Comparison of ENCODE assay signal across 27 mouse cellular contexts in the genomic region with DNA sequence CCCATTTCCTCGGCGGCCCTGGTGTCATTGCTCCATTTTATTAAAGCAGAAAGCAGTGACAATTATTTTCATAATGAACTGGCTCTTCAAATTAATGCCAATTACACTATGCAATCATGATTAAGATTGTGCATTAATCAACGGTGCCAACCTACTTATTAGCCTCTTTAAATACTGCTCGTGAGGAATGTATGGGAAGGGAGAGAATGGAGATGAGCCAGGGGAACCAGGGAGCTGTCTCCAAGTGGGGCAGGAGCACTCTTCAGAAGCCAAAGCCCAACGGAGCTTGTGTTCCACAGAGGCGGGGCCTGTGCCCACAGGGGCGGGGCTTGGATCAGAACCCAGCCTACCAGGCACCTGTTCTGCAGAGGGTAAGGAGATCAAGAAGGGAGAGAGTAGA.
DNase-seq lines count a peak whose midpoint lies in the region; ATAC-seq lines count a peak whose summit lies in the region.
"Had no signal": no experiment of that assay in that cellular context is flagged by ENCODE, and none has a peak within 500 bp of the region (broad histone marks: within the 10 kb centered on the region; RNA-seq: fewer than 3 reads in every experiment).

No protein-coding gene starts in this region.

- no peak overlapping the region for H3K4me3 ChIP-seq in forebrain, embryonic 12.5 days (replicated peaks)
- no peak overlapping the region for H3K4me3 ChIP-seq in forebrain, embryonic 11.5 days (ENCODE audit: low read depth, low read length)
- H3K4me3 ChIP-seq in hindbrain, embryonic 16.5 days (ENCODE audit: low read length) = no peak overlapping the region
- no peak overlapping the region for H3K4me3 ChIP-seq in hindbrain, embryonic 12.5 days
- H3K4me3 ChIP-seq: embryonic facial prominence, embryonic 15.5 days; heart, adult 2 months; heart, embryonic 12.5 days; limb, embryonic 12.5 days; liver, embryonic 12.5 days; neural tube, embryonic 15.5 days had no signal

- H3K9me3 ChIP-seq in forebrain, embryonic 12.5 days = no peaks in the 10 kb centered on the region; the same call in 1 of the 2 replicates
- no peaks in the 10 kb centered on the region for H3K9me3 ChIP-seq in forebrain, embryonic 11.5 days (ENCODE audit: control insufficient read depth, low read length)
- no peaks in the 10 kb centered on the region for H3K9me3 ChIP-seq in hindbrain, embryonic 16.5 days (ENCODE audit: control insufficient read depth, low read length)
- no peaks in the 10 kb centered on the region for H3K9me3 ChIP-seq in hindbrain, embryonic 12.5 days (replicated peaks)
- H3K9me3 ChIP-seq: embryonic facial prominence, embryonic 15.5 days; heart, embryonic 12.5 days; limb, embryonic 12.5 days; liver, embryonic 12.5 days; neural tube, embryonic 15.5 days had no signal

- ATAC-seq in forebrain, embryonic 12.5 days (ENCODE audit: low FRiP score) = peak; percentile 41; the same call in 1 of the 2 replicates
- no peak for ATAC-seq in forebrain, embryonic 11.5 days (replicated peaks; ENCODE audit: low FRiP score)
- ATAC-seq in hindbrain, embryonic 16.5 days = peak; percentile 32; the same call in 1 of the 2 replicates
- no peak for ATAC-seq in hindbrain, embryonic 12.5 days (ENCODE audit: low FRiP score)
- ATAC-seq: inflammation-experienced regulatory T-cells, adult 6 months; liver, embryonic 12.5 days; liver, postnatal 0 days; Patski had no signal

- H3K36me3 ChIP-seq in forebrain, embryonic 12.5 days (replicated peaks) = no peaks in the 10 kb centered on the region
- H3K36me3 ChIP-seq in forebrain, embryonic 11.5 days (ENCODE audit: control insufficient read depth, insufficient read depth, low read length) = no peaks in the 10 kb centered on the region
- no peaks in the 10 kb centered on the region for H3K36me3 ChIP-seq in hindbrain, embryonic 16.5 days (ENCODE audit: control insufficient read depth, insufficient read depth, low read length)
- no peaks in the 10 kb centered on the region for H3K36me3 ChIP-seq in hindbrain, embryonic 12.5 days
- H3K36me3 ChIP-seq: embryonic facial prominence, embryonic 15.5 days; G1E; heart, embryonic 12.5 days; limb, embryonic 12.5 days; liver, embryonic 12.5 days; neural tube, embryonic 15.5 days had no signal

- H3K27me3 ChIP-seq in forebrain, embryonic 12.5 days = peaks cover 32% of the 10 kb centered on the region
- no peaks in the 10 kb centered on the region for H3K27me3 ChIP-seq in forebrain, embryonic 11.5 days (ENCODE audit: control insufficient read depth, insufficient read depth, low read length)
- no peaks in the 10 kb centered on the region for H3K27me3 ChIP-seq in hindbrain, embryonic 16.5 days (replicated peaks; ENCODE audit: control insufficient read depth, insufficient read depth, low read length)
- peaks cover 4% of the 10 kb centered on the region; the same call in 1 of the 2 replicates for H3K27me3 ChIP-seq in hindbrain, embryonic 12.5 days

- no peak for DNase-seq in forebrain, embryonic 11.5 days (ENCODE audit: low spot score)
- peak; percentile 85 for DNase-seq in retina, postnatal 1 day
- no peak for DNase-seq in retina, embryonic 14.5 days (ENCODE audit: low spot score)
- no peak for DNase-seq in layer of hippocampus, adult 18-20 months (ENCODE audit: low spot score in 2 of 2)
- DNase-seq: adrenal gland, postnatal 14 days; cerebellum, adult 11-12 months; gastrocnemius, postnatal 36 days; heart, adult 2 months; kidney, adult 11 months; kidney, postnatal 14 days; liver, postnatal 0 days; lung, postnatal 36 days; right cerebral cortex, adult 18-20 months; spleen, adult 18-20 months; thymus, postnatal 14 days had no signal

- no peak overlapping the region for H3K4me2 ChIP-seq in forebrain, embryonic 12.5 days
- H3K4me2 ChIP-seq in forebrain, embryonic 11.5 days (ENCODE audit: low read depth, low read length, severe bottlenecking) = no peak overlapping the region
- no peak overlapping the region for H3K4me2 ChIP-seq in hindbrain, embryonic 16.5 days (ENCODE audit: low read length)
- no peak overlapping the region for H3K4me2 ChIP-seq in hindbrain, embryonic 12.5 days (replicated peaks)
- H3K4me2 ChIP-seq: embryonic facial prominence, embryonic 15.5 days; heart, embryonic 12.5 days; limb, embryonic 12.5 days; liver, embryonic 12.5 days; midbrain, embryonic 11.5 days; neural tube, embryonic 15.5 days had no signal

- WGBS in forebrain, embryonic 12.5 days = 47% methylated on average over 7 of the region's 7 CpGs
- WGBS in forebrain, embryonic 11.5 days = 60% methylated on average over 7 of the region's 7 CpGs
- 45% methylated on average over 7 of the region's 7 CpGs for WGBS in hindbrain, embryonic 16.5 days
- 50% methylated on average over 7 of the region's 7 CpGs for WGBS in hindbrain, embryonic 12.5 days

- H3K9ac ChIP-seq in forebrain, embryonic 12.5 days = no peak overlapping the region
- H3K9ac ChIP-seq in forebrain, embryonic 11.5 days (ENCODE audit: low read length) = no peak overlapping the region
- H3K9ac ChIP-seq in hindbrain, embryonic 16.5 days (ENCODE audit: low read depth, low read length) = no peak overlapping the region
- H3K9ac ChIP-seq in hindbrain, embryonic 12.5 days = no peak overlapping the region
- H3K9ac ChIP-seq: embryonic facial prominence, embryonic 15.5 days; heart, embryonic 12.5 days; limb, embryonic 12.5 days; liver, embryonic 12.5 days; liver, postnatal 0 days; neural tube, embryonic 15.5 days had no signal

- peaks cover 7% of the 10 kb centered on the region; the same call in 1 of the 2 replicates for H3K4me1 ChIP-seq in forebrain, embryonic 12.5 days
- H3K4me1 ChIP-seq in forebrain, embryonic 11.5 days (replicated peaks; ENCODE audit: control insufficient read depth, insufficient read depth, low read length) = no peaks in the 10 kb centered on the region
- peaks cover 11% of the 10 kb centered on the region for H3K4me1 ChIP-seq in hindbrain, embryonic 16.5 days (ENCODE audit: control insufficient read depth, insufficient read depth, low read depth, low read length)
- H3K4me1 ChIP-seq in hindbrain, embryonic 12.5 days = peaks cover 25% of the 10 kb centered on the region
- H3K4me1 ChIP-seq: embryonic facial prominence, embryonic 15.5 days; liver, embryonic 12.5 days had no signal

- H3K27ac ChIP-seq in forebrain, embryonic 12.5 days = no peak overlapping the region
- no peak overlapping the region for H3K27ac ChIP-seq in forebrain, embryonic 11.5 days (ENCODE audit: low read depth, low read length)
- H3K27ac ChIP-seq in hindbrain, embryonic 16.5 days (ENCODE audit: low read depth, low read length) = no peak overlapping the region
- no peak overlapping the region for H3K27ac ChIP-seq in hindbrain, embryonic 12.5 days
- H3K27ac ChIP-seq: embryonic facial prominence, embryonic 15.5 days; heart, adult 2 months; limb, embryonic 12.5 days; liver, embryonic 12.5 days; neural tube, embryonic 15.5 days had no signal

Comparison
In these comparisons a context has a peak if more than half of its experiments do, and no peak if none do; other contexts are left out.
1. ATAC-seq: peak in forebrain, embryonic 12.5 days (single experiment) and hindbrain, embryonic 16.5 days (single experiment); none in forebrain, embryonic 11.5 days (single experiment) and hindbrain, embryonic 12.5 days (single experiment).